Mouse (Mus musculus) hindbrain, embryonic 13.5 days (tissue): ENCODE measurements around the gene Ccdc88b. TPM values are rescaled to one million over a fixed set of nuclear protein-coding genes. Genes with fewer than 3 reads are reported as not detected.

Experiments
- ATAC-seq: fragments of 200-750 bp; cut with Nextera tagmentation; 2 replicates; pipeline ENCODE4 v1.8.0; 2017; ENCODE audit warnings: moderate TSS enrichment; ENCODE audit not compliant: low FRiP score
- H3K27ac ChIP-seq: fragments of 300-500 bp; sonication (generic); 2 replicates; pipeline ENCODE4 v1.5.1; 2015; ENCODE audit warnings: inconsistent platforms, mild to moderate bottlenecking, moderate library complexity
- H3K27me3 ChIP-seq: fragments of 300-500 bp; sonication (generic); 2 replicates; pipeline ENCODE4 v1.6.1; 2015; ENCODE audit warnings: mild to moderate bottlenecking, inconsistent platforms
- H3K36me3 ChIP-seq: fragments of 300-500 bp; sonication (generic); 2 replicates; pipeline ENCODE4 v1.6.1; 2015; ENCODE audit warnings: mild to moderate bottlenecking, inconsistent platforms
- H3K4me1 ChIP-seq: fragments of 300-500 bp; sonication (generic); replicated peaks from 2 replicates; pipeline ENCODE4 v1.6.1; 2015; ENCODE audit warnings: inconsistent platforms
- H3K4me2 ChIP-seq: fragments of 300-500 bp; sonication (generic); 2 replicates; pipeline ENCODE4 v1.6.1; 2015; ENCODE audit warnings: inconsistent platforms, mild to moderate bottlenecking, moderate library complexity
- H3K4me3 ChIP-seq: fragments of 300-500 bp; sonication (generic); 2 replicates; pipeline ENCODE4 v1.5.1; 2015; ENCODE audit warnings: mild to moderate bottlenecking, inconsistent platforms
- H3K9ac ChIP-seq: fragments of 300-500 bp; sonication (generic); 2 replicates; pipeline ENCODE4 v1.6.1; 2015; ENCODE audit warnings: mild to moderate bottlenecking, inconsistent platforms
- H3K9me3 ChIP-seq: fragments of 300-500 bp; sonication (generic); 2 replicates; pipeline ENCODE4 v1.6.1; 2016; ENCODE audit warnings: inconsistent platforms
- WGBS: fragments of 180-500 bp; shearing (Covaris S2); methylation state at CpG from one replicate; pipeline ENCODE4 v1.1.7; 2015; 5-methylcytosine and 5-hydroxymethylcytosine counted together
- polyA plus RNA-seq: library from polyadenylated mRNA; unstranded; fragments of >200 nt; fragmentation: Nextera tagmentation; extraction: Ambion mirVana; gene quantifications from 2 replicates; pipeline ENCODE4 v1.2.1, GENCODE M21; 2015

The Ccdc88b gene
- polyA plus RNA-seq, 1 experiment from 2014 or later = 1.1 TPM

GRCm38 (mm10) chr19:6839615-6840474 lies 18.2 kb downstream of the Ccdc88b start:
- peak overlapping the region; percentile 55 for H3K4me3 ChIP-seq
- peak overlapping the region; percentile 94 for H3K4me2 ChIP-seq
- ATAC-seq = peak; percentile 56
- H3K36me3 ChIP-seq = no peaks in the 10 kb centered on the region
- WGBS = 1% methylated on average over 39 of the region's 46 CpGs
- no peaks in the 10 kb centered on the region for H3K9me3 ChIP-seq
- peaks cover 23% of the 10 kb centered on the region for H3K4me1 ChIP-seq
- H3K9ac ChIP-seq = peak overlapping the region; percentile 75
- H3K27me3 ChIP-seq = peaks cover 95% of the 10 kb centered on the region
- H3K27ac ChIP-seq = no peak overlapping the region

GRCm38 (mm10) chr19:6832363-6832762 lies 25.6 kb downstream of the Ccdc88b start:
- Histone ChIP-seq H3K27me3 (peaks cover 90% of the 10 kb centered on the region), H3K4me1 (peaks cover 29% of the 10 kb centered on the region), H3K36me3 (no peaks in the 10 kb centered on the region), H3K9ac (no peak overlapping the region), H3K9me3 (no peaks in the 10 kb centered on the region), H3K4me3 (no peak overlapping the region), H3K4me2 (no peak overlapping the region), H3K27ac (no peak overlapping the region)
- no peak for ATAC-seq
- WGBS = 90% methylated on average over 8 of the region's 8 CpGs

GRCm38 (mm10) chr19:6831331-6831730 lies 26.7 kb downstream of the Ccdc88b start:
- Histone ChIP-seq H3K9me3 (no peaks in the 10 kb centered on the region), H3K9ac (peak overlapping the region; percentile 70), H3K4me1 (peaks cover 29% of the 10 kb centered on the region), H3K27ac (no peak overlapping the region), H3K4me2 (peak overlapping the region; percentile 58), H3K27me3 (peaks cover 80% of the 10 kb centered on the region), H3K4me3 (peak overlapping the region; percentile 42), H3K36me3 (no peaks in the 10 kb centered on the region)
- 7% methylated on average over 17 of the region's 17 CpGs for WGBS
- peak; percentile 50; the same call in 1 of the 2 replicates for ATAC-seq

- Histone ChIP-seq H3K4me2 (peak overlapping the region; percentile 58), H3K36me3 (no peaks in the 10 kb centered on the region), H3K27ac (no peak overlapping the region), H3K9ac (peak overlapping the region; percentile 70), H3K27me3 (peaks cover 74% of the 10 kb centered on the region), H3K4me3 (peak overlapping the region; percentile 42), H3K9me3 (no peaks in the 10 kb centered on the region), H3K4me1 (peaks cover 29% of the 10 kb centered on the region)
- WGBS = 5% methylated on average over 38 of the region's 38 CpGs
- peak; percentile 40 for ATAC-seq
Observed at GRCm38 (mm10) chr19:6830556-6831316, 27.3 kb downstream of the Ccdc88b start.

GRCm38 (mm10) chr19:6829870-6830555 lies 28.0 kb downstream of the Ccdc88b start:
- no peaks in the 10 kb centered on the region for H3K36me3 ChIP-seq
- ATAC-seq = peak; percentile 31; the same call in 1 of the 2 replicates
- H3K4me2 ChIP-seq = peak overlapping the region; percentile 58
- H3K27me3 ChIP-seq = peaks cover 67% of the 10 kb centered on the region
- H3K27ac ChIP-seq = no peak overlapping the region
- peaks cover 29% of the 10 kb centered on the region for H3K4me1 ChIP-seq
- H3K9ac ChIP-seq = peak overlapping the region; percentile 70
- peak overlapping the region; percentile 42 for H3K4me3 ChIP-seq
- 3% methylated on average over 48 of the region's 48 CpGs for WGBS
- H3K9me3 ChIP-seq = no peaks in the 10 kb centered on the region

GRCm38 (mm10) chr19:6829069-6829468 lies 28.9 kb downstream of the Ccdc88b start:
- peaks cover 63% of the 10 kb centered on the region for H3K27me3 ChIP-seq
- no peaks in the 10 kb centered on the region for H3K9me3 ChIP-seq
- H3K4me3 ChIP-seq = no peak overlapping the region
- no peaks in the 10 kb centered on the region for H3K36me3 ChIP-seq
- no peak for ATAC-seq
- WGBS = 11% methylated on average over 3 of the region's 3 CpGs
- H3K4me2 ChIP-seq = peak overlapping the region; percentile 58
- peaks cover 29% of the 10 kb centered on the region for H3K4me1 ChIP-seq
- no peak overlapping the region for H3K27ac ChIP-seq
- H3K9ac ChIP-seq = no peak overlapping the region

- Histone ChIP-seq H3K27me3 (peaks cover 44% of the 10 kb centered on the region), H3K4me3 (no peak overlapping the region), H3K27ac (no peak overlapping the region), H3K9me3 (no peaks in the 10 kb centered on the region), H3K36me3 (no peaks in the 10 kb centered on the region), H3K4me1 (peaks cover 28% of the 10 kb centered on the region), H3K4me2 (no peak overlapping the region), H3K9ac (no peak overlapping the region)
- 82% methylated on average over 3 of the region's 3 CpGs for WGBS
- no peak for ATAC-seq
Observed at GRCm38 (mm10) chr19:6826601-6827000, 31.4 kb downstream of the Ccdc88b start.

GRCm38 (mm10) chr19:6825384-6825783 lies 32.6 kb downstream of the Ccdc88b start:
- 81% methylated on average over 6 of the region's 6 CpGs for WGBS

GRCm38 (mm10) chr19:6820538-6821195 lies 37.3 kb downstream of the Ccdc88b start:
- 0 out of 2 replicates have a peak, but pooled peaks cover 2% of the 10 kb centered on the region for H3K27me3 ChIP-seq
- H3K27ac ChIP-seq = no peak overlapping the region
- H3K4me3 ChIP-seq = no peak overlapping the region
- no peak overlapping the region for H3K4me2 ChIP-seq
- H3K36me3 ChIP-seq = no peaks in the 10 kb centered on the region
- no peak overlapping the region for H3K9ac ChIP-seq
- no peaks in the 10 kb centered on the region for H3K9me3 ChIP-seq
- no peaks in the 10 kb centered on the region for H3K4me1 ChIP-seq
- ATAC-seq = no peak
- 82% methylated on average over 13 of the region's 13 CpGs for WGBS

More at GRCm38 (mm10) chr19:6825384-6825783, 32.6 kb downstream of the Ccdc88b start:
- no peak overlapping the region for H3K4me3 ChIP-seq
- H3K27me3 ChIP-seq = peaks cover 32% of the 10 kb centered on the region
- no peak for ATAC-seq
- no peak overlapping the region for H3K27ac ChIP-seq
- peaks cover 16% of the 10 kb centered on the region for H3K4me1 ChIP-seq
- no peak overlapping the region for H3K9ac ChIP-seq
- no peaks in the 10 kb centered on the region for H3K36me3 ChIP-seq
- no peaks in the 10 kb centered on the region for H3K9me3 ChIP-seq
- H3K4me2 ChIP-seq = no peak overlapping the region

GRCm38 (mm10) chr19:6819143-6819827 lies 38.7 kb downstream of the Ccdc88b start:
- Histone ChIP-seq H3K4me3 (no peak overlapping the region), H3K27ac (no peak overlapping the region), H3K36me3 (no peaks in the 10 kb centered on the region), H3K4me1 (peaks cover 3% of the 10 kb centered on the region; the same call in 1 of the 2 replicates), H3K9me3 (no peaks in the 10 kb centered on the region), H3K4me2 (no peak overlapping the region), H3K9ac (no peak overlapping the region), H3K27me3 (0 out of 2 replicates have a peak, but pooled peaks cover under 1% of the 10 kb centered on the region)
- 47% methylated on average over 10 of the region's 10 CpGs for WGBS
- no peak for ATAC-seq

- Histone ChIP-seq H3K36me3 (no peaks in the 10 kb centered on the region), H3K9me3 (no peaks in the 10 kb centered on the region), H3K4me1 (peaks cover 10% of the 10 kb centered on the region; the same call in 1 of the 2 replicates), H3K4me3 (no peak overlapping the region), H3K27me3 (no peaks in the 10 kb centered on the region), H3K27ac (no peak overlapping the region), H3K4me2 (no peak overlapping the region), H3K9ac (no peak overlapping the region)
- no peak for ATAC-seq
- WGBS = 97% methylated on average over 3 of the region's 3 CpGs
Observed at GRCm38 (mm10) chr19:6814958-6815357, 43.1 kb downstream of the Ccdc88b start.
